Mouse (Mus musculus): ENCODE results near the gene Bpi. TPM values are rescaled to one million over a fixed set of nuclear protein-coding genes. Genes with fewer than 3 reads are reported as not detected.

Bpi gene
- polyA plus RNA-seq, 1 experiment: not detected

Other genes with a start within 250 kb of the Bpi start
- gene Tti1, start 229.7 kb upstream of the Bpi start, polyA plus RNA-seq (2012; rRNA removed): 9.1 and 13.9 TPM in 2 replicates
- 16.9 and 18.3 TPM in 2 replicates for gene Rprd1b, start 229.6 kb upstream of the Bpi start, polyA plus RNA-seq (2012; rRNA removed)
- 143 and 152 TPM in 2 replicates for gene Tgm2, start 111.7 kb upstream of the Bpi start, polyA plus RNA-seq (2012; rRNA removed)
- 1.6 and 2.5 TPM in 2 replicates for gene D630003M21Rik, start 28.9 kb upstream of the Bpi start, polyA plus RNA-seq (2012; rRNA removed)
- 11.4 and 11.8 TPM in 2 replicates for gene Lbp, start 48.4 kb downstream of the Bpi start, polyA plus RNA-seq (2012; rRNA removed)
- 1.1 and 2.7 TPM in 2 replicates for gene Snhg11, start 117.5 kb downstream of the Bpi start, polyA plus RNA-seq (2012; rRNA removed)
- gene Ralgapb, start 151.8 kb downstream of the Bpi start, polyA plus RNA-seq (2012; rRNA removed): 12.0 and 21.8 TPM in 2 replicates
- gene Adig, start 244.5 kb downstream of the Bpi start, polyA plus RNA-seq (2012; rRNA removed): 3.3 and 5.6 TPM in 2 replicates